Mouse (Mus musculus) left cerebral cortex, postnatal 25 days (tissue): ENCODE results near the gene Rock2. TPM values are rescaled to one million over a fixed set of nuclear protein-coding genes. Genes with fewer than 3 reads are reported as not detected.

Experiments used
- DNase-seq, 2 experiments: peaks; one replicate each; pipeline ENCODE4 v3.0.0; 2022; ENCODE audit warnings: low spot score in 2 of 2, mixed read lengths in 1 of 2
- intact Hi-C: fragments of 180-260 bp; cut with DNase I; formaldehyde crosslinking; loops from one replicate; pipeline ENCODE4 v1.15.1; 2025
- total RNA-seq, 2 experiments: library from RNA; stranded (reverse); gene quantifications; 2 replicates each; pipeline ENCODE4 v1.2.3; 2021

Rock2 gene
- total RNA-seq, 2 experiments from 2014 or later: 133 to 146 TPM

DNA sequence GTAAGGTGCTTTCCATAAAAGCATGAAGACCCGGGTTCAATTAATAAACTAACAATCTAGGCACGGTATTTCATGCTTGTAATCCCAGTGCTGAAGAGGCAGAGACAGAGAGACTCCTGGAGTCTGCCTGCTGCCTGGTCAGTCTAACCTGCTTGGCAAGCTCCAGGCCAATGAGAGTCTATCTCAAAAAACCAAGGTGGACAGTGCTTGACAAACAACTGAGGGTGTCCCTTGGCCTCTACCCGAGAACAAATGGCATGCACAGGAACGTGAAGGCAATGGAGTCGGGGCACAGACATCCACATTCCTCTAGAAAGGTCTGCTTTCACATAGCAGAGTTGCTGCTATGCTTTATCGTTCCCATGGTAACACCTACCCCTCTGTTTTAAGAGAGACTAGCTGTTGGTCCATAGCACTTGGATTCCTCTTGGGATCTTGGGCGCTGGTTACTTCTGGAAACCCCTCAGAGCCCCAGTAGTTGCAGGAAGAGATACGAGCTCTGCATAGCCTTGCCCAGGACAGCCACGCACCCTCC is 24.8 kb upstream of the Rock2 start:
- intact Hi-C loops: no loop called here
- peak in 1 of 2 experiments; percentile 39 for DNase-seq

DNA sequence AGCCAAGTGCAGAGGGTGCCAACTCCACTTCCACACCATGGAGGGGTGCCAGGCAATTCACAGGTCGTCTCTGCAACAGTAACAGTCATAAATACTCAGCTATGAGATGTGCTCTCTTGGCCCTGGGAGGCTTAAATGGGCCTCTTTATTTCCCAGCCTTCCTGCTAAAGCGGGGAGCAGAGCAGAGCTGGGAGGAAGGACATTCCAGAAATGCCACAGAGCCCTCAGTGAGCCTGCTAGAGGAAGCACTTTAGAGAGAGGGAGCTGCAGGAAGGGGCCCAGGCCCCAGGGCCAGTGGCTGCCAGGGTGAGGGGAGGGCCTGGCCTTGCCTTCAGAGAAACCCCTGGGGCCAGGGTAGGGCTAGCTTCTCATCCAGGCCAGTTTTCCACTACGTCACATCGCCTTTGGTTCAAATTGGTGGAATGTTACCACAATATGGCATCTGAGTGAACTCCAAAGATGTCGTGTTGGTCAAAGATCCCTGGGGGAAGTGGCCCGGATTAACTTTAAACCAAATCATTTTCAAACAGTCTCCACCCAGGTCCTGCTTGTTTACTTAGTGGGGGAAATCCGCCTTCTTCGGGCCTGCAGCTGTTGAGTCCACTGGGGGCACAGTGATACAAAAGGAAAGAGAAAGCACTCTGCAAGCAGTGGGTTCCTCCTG is 24.2 kb upstream of the Rock2 start:
- intact Hi-C loops: no loop called here

DNA sequence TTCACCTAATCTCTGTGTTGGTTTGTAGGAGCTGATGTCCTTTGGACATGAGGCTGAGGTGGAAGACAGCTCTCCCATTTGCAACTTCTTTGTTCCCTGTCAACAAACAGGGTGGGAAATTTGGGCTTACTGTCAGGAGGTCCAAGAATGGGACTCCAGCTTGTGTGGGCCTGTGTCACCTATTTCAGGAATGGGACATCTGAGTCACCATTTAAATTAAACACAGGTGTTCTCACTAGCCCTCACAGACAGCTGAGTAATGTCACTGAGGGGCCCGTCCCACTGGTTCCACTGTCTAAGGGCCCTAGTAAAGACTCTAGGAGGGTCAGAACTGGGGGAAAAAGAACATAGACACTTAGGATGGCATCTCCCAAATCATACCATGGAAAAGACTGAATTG is 22.7 kb upstream of the Rock2 start:
- DNase-seq: no peak
- intact Hi-C loops: loop anchor here (2.0 kb wide), 1 partner anchor 15 kb away; no protein-coding TSS in a partner anchor

More for the DNA sequence above, 24.2 kb upstream of the Rock2 start:
- no peak for DNase-seq

DNA sequence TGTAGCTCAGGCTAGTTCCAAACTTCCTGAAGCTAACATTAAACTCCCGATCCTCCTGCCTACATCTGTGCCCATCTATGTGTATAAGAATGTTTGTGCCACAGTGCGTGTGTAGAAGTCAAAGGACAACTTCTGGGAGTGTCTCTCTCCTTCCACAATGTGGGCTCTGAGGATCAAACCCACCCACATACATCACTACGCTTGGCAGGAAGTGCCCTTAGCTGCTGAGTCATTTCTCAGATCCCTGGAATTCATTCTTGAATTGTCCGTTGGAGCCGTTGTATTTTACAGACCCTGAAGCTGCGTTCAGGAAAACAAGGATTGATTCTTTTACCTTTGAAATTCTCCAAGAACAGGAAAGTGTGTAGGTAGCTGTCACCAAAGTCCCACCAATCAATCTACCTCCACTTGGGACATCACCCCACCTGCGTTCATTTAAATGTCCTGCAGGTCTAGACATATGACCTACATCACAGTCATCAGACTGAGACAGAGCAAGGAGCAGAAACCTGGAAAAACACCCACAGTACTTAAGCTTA is 21.7 kb upstream of the Rock2 start:
- intact Hi-C loops: loop anchor here (2.0 kb wide), 1 partner anchor 16 kb away; no protein-coding TSS in a partner anchor
- DNase-seq: no peak

DNA sequence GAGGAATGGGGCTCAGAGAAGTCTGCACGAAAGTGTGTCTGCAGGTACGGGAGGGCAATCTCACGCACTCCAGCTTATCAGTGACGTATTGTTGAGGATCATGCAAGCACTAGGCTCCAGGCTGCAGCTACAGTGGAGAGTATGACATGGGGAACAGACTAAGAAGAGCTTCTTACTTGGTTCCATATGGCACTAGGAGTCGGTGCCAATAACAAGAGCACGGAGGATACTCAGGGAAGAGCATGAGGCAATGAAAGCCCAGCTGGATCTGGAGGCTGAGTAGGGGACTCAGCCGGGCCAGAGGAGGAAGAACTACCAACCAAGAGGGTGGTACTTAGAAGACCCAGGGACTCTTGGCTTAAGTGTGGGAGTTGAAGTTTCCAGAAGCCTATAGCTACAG is 21.1 kb upstream of the Rock2 start:
- intact Hi-C loops: loop anchor here (2.0 kb wide), 1 partner anchor 17 kb away; no protein-coding TSS in a partner anchor
- peak in 1 of 2 experiments; percentile 80 for DNase-seq

DNA sequence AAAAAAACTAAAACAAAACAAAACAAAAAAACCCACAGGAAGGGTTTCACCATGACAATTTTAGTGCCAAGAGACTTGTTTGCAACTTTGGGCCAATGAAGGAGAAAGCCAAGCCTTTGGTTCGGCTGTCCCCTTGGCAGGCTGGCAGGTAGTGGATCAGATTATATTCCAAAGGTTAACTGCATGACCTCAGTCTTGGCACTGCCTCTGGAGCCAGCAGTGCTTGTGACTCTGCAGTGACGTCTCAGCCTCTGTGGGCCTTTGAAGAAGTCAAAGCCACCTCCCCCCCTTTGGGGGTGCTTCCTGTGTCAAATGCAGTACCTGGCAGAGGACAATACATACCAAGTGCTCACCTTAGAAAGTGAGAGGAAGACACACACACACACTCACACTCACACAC is 20.6 kb upstream of the Rock2 start:
- intact Hi-C loops: no loop called here
- no peak for DNase-seq

DNA sequence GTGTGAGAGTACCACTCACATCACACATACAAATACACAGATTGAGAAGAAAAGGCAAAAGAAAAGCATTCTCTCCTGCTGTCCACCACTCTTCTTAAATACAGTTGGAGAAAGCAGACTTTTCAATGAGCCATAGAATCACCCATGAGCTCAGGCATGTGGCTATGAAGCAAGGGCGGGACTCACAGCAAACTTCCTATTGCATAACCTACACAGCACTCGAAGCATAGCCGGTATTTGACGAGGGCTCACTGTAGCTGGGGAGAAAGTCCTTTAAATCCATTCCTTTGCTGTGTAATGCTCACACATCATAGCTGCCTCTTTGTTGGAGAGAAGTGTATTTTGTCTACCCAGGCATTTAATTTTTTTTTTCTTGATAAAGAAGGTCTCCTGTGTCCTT is 19.4 kb upstream of the Rock2 start:
- intact Hi-C loops: no loop called here
- DNase-seq: peak in 1 of 2 experiments; percentile 51

DNA sequence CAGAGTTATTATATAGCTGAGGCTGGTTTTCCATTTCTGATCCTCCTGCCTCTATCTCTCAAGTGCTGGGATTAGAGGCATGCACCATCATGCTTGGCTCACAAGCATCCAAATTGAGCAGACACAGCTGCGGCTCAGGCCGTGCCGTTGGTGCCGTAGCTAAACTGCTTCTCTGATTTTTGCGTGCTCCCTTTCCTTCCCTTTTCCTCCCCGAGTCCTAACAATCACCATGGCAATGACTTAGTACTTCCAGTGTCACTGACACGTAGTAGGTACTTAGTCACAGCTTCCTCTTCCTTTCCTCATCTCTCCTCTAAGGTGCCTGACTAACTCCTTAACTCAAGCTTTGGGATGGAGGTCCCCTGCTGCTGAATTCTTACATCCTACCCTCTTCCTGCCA is 19.0 kb upstream of the Rock2 start:
- intact Hi-C loops: loop anchor here (2.0 kb wide), 1 partner anchor 17 kb away; no protein-coding TSS in a partner anchor
- DNase-seq: no peak

DNA sequence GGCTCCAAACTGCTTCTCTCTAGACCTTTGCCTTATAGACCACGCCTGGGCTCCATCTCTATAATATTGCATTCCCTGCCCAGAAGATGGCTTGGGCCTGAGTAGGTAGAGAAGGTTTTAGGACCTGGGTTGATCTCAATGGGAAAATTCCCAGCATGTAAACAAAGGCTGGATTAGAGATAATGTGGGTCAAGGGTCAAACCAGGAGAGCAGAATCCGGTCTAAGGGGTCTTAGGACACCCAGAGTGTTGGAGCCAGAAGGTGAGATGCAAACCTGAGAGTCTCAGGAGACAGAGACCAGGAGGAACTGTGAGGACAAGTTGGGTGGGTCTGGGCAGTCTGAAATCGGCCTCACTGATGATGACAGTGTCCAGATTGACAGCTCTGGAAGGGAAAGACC is 18.0 kb upstream of the Rock2 start:
- intact Hi-C loops: loop anchor here (2.0 kb wide), 1 partner anchor 16 kb away; no protein-coding TSS in a partner anchor
- no peak for DNase-seq

DNA sequence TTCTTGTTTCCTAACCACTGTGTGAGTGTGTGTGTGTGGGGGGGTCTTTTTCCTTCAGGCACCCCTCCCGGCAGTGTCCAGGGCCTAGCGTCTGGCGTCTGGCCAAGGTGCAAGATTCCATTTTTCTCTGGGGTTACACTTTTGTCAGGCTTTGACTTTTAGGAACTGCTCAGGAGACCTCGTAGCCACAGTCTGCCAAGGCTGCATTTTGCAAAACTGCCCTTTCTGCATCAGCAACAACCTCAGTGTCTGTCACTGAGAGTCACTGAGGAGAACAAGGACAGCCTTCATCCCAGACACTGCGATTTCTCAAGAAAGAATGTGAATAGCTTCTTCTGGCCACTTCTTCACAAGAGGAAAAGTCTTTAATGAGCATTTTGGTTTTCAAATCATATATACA is 17.6 kb upstream of the Rock2 start:
- intact Hi-C loops: loop anchor here (2.0 kb wide), 1 partner anchor 16 kb away; no protein-coding TSS in a partner anchor
- DNase-seq: no peak

DNA sequence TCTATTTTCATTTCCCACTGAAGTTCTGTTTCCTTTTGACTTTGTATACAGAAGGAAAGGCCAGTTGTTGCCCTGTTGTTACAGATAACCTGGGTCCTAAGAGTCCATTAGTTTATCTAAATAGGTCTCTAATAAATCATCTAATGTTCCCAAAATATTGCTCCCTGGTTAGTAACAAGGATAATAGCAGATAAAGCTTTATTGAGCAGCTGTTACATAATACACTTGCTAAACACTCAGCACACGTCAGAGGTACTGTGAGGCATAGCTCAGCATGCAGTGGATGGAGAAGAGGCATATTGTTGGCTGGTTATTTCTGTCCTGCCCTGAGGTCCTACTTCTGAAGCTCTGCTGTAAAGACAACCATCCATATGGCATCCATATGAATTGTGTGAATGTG is 17.0 kb upstream of the Rock2 start:
- DNase-seq: peak in 1 of 2 experiments; percentile 44
- intact Hi-C loops: loop anchor here (2.0 kb wide), 1 partner anchor 15 kb away; no protein-coding TSS in a partner anchor

DNA sequence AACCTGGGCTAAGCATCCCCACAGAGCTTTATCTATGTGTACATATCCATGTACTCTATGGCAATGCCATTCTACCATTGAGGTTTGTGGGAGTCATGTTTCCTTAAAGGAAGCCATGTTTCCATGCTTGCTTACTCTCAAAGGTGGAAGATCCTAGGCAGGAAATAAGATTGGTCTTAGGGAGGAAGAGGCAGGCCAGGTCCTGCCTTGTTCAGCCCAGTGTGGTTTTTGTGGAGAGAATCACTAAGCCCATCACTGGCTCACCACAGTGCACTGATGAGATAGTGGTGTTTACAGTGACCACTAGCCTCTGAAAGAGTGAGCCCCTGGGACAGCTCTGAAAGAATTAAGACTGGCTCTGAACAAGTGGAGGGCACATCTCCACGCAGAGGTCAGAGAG is 15.3 kb upstream of the Rock2 start:
- DNase-seq: no peak
- intact Hi-C loops: no loop called here

DNA sequence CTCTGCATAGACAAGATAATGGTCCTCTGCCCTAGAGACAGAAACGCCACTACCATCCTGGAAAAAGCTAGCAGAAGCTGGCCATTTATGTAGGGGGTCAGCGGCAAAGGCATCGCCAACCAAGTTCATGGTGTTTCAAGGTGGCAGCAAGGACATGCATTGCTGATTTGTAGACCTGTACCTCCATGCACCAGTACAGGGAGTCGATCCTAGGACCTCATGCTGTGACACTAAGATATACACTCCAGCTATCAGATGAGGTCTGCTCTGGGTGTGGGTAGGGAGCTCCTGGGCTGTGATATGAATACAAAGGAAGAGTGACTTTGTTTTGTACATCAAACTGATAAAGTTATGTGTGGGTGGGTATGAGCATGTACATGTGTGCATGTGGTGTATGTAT is 14.6 kb upstream of the Rock2 start:
- intact Hi-C loops: no loop called here
- no peak for DNase-seq

DNA sequence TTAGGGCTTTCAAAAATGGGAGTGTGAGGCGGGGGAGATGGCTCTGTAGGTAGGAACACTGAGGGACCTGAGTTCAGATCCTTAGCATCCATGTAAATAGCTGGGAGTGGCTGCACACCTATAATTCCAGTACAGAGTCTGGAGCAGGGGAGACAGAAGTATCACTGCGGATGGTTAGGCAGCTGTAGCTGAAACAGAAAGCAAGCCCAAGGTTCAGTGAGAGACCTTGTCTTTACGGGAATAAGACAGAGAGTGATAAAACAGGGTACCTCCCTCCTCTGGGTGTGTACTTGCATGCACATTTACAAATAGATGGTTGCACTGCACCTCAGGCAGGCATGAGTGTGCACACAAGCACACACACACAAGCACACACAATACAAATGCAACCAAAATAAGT is 12.3 kb upstream of the Rock2 start:
- DNase-seq: no peak
- intact Hi-C loops: no loop called here

DNA sequence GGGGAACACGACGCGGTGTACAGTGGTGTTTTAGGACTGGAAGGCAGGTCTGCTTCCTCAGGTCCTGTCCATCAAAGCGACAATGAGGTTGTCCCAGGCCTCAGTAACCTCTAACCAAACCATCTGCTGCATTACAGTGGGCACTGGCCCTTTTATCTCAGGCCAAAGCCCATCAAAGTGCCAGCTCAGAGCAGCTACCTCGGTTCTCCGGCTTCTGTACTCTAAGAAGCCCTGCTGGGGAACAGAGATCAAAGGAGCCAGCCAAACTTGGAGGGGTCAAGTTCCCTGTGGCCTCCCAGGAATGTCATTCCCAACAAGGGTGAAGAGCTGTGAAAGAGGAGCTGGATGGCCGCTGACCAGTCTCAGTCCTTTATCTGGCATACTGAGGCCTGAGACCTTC is 11.6 kb upstream of the Rock2 start:
- intact Hi-C loops: no loop called here
- no peak for DNase-seq

DNA sequence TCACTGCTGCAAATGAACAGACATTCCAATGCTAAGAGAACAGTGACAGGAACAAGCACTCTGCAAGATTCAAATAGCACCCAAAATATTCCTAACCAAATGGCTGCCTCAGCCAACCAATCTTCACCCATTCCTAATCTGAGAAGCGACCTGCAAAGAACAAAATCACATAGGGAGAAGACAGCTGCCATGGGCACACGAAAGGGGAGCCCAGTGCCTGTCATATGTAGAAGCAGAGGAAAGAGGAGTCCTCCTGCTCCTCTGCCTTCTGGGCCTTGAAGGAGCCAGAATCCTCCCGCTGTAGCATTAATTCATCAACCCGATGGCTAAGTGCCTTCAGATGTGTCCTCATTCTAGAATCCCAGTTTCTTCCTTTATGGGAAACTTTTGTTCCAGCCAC is 10.2 kb upstream of the Rock2 start:
- intact Hi-C loops: no loop called here

DNA sequence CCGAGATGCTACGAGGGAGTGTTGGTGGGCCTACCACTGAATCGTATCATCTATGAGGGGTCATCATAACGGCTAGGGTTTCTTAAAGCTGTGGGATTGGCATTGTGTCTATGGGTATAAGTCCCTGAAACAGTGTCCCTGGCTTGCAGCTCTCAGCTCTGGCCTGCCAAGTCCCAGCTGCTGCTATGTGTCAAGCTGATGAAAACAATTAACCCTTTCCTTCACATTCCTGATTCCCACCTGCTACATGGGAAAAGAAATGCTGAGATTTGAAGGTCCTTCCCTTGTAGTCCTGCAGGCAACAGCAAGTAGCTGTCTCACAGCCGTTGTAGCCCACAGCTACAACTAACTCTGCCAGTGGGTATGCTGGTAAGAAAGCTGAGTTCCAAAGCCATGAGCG is 8.3 kb upstream of the Rock2 start:
- DNase-seq: no peak
- intact Hi-C loops: no loop called here

More for the DNA sequence above, 10.2 kb upstream of the Rock2 start:
- no peak for DNase-seq

DNA sequence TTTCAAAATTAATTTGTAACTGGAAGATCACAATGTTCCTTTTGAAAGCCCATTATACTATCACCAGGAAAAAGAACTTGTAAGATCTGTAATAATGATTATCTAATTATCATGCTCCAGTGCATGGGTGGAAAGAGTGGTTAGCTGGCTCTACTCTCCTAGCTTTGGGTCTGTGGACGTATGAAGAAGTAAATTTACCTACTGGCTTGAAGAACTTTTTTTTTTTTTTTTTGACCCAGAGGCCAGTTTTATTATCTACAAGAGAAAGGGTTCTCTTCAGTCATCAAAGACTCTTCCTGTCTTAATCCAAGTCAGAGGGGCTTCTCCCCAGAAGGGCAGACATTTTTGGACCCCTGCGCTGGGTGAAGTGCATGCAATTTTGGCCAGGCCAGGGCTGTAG is 1.7 kb upstream of the Rock2 start:
- intact Hi-C loops: loop anchor here (2.0 kb wide), 1 partner anchor 16 kb away; no protein-coding TSS in a partner anchor
- DNase-seq: no peak

DNA sequence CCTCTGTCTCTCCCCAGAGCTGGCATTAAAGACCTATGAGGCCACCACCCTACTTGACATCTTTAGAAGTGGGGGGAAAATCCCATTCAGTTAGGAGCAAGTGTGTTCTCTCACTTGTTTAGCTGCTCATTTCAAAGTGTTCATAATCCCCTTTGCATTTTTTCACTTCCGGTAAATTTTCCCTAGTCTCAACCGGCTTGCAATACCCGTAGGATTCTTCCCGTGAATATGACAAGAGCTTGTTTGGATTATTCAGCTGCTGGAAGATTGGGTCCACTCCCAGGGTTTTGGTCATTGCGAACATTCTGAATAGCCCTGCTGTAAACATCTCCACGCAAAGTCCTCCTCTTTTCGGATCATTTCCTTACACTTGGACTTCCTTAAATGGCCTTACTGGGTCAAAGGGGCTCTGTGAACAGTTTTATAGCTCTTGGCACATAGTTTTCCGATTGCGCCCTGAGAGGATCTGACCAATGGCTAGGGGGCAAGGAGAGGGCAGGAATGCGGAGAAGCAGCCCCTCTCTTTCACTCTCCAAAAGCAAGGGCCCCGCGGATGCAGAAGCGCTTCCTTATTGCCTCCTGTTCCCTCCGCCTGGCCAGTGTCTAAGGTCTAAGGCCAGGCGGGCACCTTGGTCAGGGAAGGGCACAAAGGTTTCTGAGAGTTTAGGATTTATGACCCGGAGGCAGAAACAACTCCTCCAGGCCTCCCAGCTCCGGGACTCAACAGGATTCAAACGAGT is 869 bp upstream of the Rock2 start:
- intact Hi-C loops: loop anchor here (2.0 kb wide), 3 partner anchors 17 to 57 kb away; no protein-coding TSS in a partner anchor
- no peak for DNase-seq
